Mouse (Mus musculus): ENCODE measurements around the gene Pigr.

GRCm38 (mm10) chr1:130821149-130821471 is 5.4 kb upstream of the Pigr start:
- TF ChIP-seq CTCF (IDR thresholded peaks at IDR 0.05; ENCODE audit: borderline replicate concordance, insufficient read depth, low read length) (no peak), POLR2A (IDR thresholded peaks at IDR 0.05; ENCODE audit: low read depth, low read length) (no peak)

All from embryonic fibroblast, embryonic 13.5 days (primary cell).